Mouse (Mus musculus): ENCODE measurements at regions not wholly inside any gene's neighbourhood (a gene's known extent, or its start where the extent isn't known, plus 50 kb on each side); places are given as distances from the start of the nearest gene placed in this dataset.

DNA sequence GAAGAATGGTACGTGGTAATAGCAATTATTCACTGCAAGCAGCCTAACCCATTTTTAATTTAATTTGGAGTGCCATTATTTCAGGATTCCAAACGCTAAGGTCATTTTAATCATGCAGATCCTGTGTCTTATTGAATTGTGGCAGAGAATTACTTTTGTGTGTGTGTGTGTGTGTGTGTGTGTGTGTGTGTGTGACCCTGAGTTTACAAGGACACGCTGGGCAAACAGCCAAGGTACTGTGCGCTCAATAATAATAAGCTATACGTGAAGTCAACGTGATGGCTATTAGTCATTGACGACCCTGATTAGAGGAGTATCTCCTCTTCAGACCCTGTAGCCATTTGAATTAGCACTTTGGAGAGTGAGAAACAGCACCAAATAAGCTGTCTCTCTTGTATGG is 144.1 kb downstream of the Klf7 start:
- ATAC-seq (replicated peaks in 1 of 2; ENCODE audit: insufficient read depth in 1 of 2, low FRiP score in 2 of 2, low TSS enrichment in 1 of 2, low read depth in 1 of 2, poor library complexity in 2 of 2, severe bottlenecking in 2 of 2): no peak

DNA sequence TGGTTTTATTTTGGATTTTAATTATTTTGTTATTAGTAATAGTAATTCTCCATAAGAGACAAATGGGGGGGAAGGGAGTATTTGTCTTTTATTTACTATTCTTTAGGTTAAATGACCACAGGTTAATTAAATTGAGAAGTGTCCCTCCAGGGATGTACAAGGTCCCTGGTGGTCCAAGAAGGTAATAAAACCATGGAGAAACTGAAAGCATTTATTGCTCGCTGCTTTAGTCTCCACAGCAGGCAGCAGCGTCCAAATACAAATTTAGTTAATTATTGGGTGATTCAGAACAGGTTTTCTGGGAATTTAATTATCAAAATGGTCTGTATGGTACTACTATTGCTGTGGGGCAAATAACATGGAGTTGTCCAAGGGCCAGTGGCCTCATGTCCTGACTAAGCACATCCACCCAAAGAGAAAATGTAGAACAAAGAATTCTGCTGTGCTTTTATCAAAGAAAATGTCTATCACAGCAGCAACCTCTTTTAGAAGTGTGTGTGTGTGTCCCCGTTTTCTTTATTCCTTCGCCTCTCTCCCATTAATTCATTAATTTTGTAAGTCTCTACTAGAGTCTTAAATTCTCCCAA is 144.7 kb downstream of the Klf7 start:
- ATAC-seq (replicated peaks in 1 of 2; ENCODE audit: insufficient read depth in 1 of 2, low FRiP score in 2 of 2, low TSS enrichment in 1 of 2, low read depth in 1 of 2, poor library complexity in 2 of 2, severe bottlenecking in 2 of 2): no peak

DNA sequence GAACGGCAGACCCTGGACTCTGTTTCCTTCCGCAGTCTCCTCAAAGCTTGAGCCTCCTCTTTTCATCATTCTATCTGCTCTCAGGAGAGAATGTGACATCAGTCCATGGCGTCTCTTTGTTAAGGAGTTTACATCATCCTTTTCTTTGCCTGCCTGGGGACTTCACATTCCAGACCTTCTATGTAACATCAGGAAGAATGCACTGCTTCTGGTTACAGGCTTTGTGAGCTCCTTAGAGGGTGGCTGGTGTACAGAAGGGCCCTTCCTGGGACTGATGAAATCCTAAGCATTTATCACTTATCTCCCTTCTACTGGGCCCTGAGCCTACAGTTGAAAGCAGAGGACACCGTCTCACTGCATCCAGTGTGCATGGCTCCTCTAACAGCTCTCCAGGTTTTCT is 145.2 kb downstream of the Klf7 start:
- ATAC-seq (replicated peaks in 1 of 2; ENCODE audit: insufficient read depth in 1 of 2, low FRiP score in 2 of 2, low TSS enrichment in 1 of 2, low read depth in 1 of 2, poor library complexity in 2 of 2, severe bottlenecking in 2 of 2): no peak

DNA sequence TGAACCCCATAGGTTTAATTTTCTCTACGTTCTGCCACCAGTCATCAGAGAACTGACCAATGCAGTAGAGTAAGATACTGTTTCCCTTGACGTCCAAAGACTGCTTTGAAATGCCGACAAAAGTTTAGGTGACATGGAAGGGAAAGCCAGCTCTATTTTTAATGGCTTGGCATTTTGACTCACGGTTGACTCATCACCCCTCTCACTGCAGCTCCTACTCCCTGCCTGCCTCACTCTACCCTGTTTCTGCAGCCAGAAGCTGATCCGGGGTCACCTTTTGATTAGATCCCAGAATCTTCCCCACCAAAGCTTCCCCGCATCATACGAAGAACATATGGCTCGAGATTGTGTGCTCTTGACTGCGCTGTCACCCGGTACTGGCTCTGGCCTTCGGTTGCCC is 154.2 kb downstream of the Klf7 start:
- ATAC-seq (replicated peaks in 1 of 2; ENCODE audit: insufficient read depth in 1 of 2, low FRiP score in 2 of 2, low TSS enrichment in 1 of 2, low read depth in 1 of 2, poor library complexity in 2 of 2, severe bottlenecking in 2 of 2): no peak

DNA sequence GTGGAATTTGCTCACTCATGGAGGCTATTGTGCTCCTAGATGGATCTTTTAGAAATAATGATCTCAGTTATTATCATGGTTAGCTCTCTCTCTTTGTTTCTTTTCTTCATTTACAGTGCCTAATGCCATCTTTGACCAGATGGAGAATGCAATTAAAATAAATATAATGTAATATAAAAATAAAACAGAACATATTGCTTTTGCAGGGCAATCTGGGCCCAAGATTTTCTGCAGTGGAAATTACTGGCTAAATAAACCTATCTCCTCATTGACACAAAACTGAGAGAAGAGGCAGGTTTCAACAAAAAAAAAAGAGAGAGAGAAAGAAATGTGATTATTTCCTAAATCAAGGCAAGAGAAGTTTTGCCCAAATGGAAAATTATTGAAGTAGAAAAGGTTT is 156.6 kb downstream of the Klf7 start:
- ATAC-seq (replicated peaks in 1 of 2; ENCODE audit: insufficient read depth in 1 of 2, low FRiP score in 2 of 2, low TSS enrichment in 1 of 2, low read depth in 1 of 2, poor library complexity in 2 of 2, severe bottlenecking in 2 of 2): no peak

DNA sequence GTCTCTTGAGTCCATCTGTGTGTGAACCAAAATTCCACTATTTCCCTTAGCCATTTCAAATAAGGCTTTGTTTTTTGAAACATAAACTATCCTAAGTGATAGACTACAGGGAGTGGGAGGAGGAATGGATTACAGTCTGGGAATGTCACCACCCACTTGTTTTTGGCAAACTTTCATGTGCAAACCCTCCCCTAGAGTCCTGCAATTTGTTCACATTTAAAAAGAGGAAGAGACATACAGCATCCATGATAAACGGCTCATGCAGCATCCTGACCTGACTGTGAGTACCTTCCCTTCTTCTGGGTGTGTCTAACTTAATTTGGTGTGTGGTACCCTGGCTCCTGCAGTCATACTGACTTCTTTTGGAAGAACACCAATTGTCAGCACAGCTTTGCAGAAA is 157.6 kb downstream of the Klf7 start:
- ATAC-seq (replicated peaks in 1 of 2; ENCODE audit: insufficient read depth in 1 of 2, low FRiP score in 2 of 2, low TSS enrichment in 1 of 2, low read depth in 1 of 2, poor library complexity in 2 of 2, severe bottlenecking in 2 of 2): no peak

DNA sequence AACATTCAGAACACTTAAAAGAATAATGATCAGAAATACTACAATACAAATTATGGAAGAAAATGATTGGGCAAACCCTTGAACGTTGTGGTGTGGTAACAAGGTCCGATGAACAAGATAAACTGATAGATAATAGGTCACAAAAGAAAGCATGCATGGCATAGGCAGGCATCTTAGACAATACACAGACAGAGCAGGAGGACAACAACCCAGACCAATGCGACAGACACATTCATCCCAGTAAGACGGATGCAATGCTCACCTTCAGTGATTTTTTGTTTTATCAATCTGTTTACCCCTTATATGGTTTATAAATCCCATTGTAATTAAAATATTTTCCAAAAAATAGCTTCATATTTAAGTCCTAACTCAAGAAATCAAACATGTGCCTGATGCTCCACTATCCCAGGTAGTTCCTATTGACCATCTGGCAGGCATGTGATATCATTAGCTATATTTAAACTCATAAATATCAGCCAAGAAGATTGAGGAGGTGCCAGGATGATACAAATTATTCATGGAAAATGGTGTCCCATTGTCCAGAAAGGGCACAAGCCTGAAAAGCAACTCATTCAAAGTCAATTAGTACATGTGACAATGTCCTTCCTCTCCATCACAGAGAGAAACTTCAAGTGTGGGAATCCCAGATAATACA is 166.3 kb downstream of the Klf7 start:
- ATAC-seq (replicated peaks in 1 of 2; ENCODE audit: insufficient read depth in 1 of 2, low FRiP score in 2 of 2, low TSS enrichment in 1 of 2, low read depth in 1 of 2, poor library complexity in 2 of 2, severe bottlenecking in 2 of 2): no peak

DNA sequence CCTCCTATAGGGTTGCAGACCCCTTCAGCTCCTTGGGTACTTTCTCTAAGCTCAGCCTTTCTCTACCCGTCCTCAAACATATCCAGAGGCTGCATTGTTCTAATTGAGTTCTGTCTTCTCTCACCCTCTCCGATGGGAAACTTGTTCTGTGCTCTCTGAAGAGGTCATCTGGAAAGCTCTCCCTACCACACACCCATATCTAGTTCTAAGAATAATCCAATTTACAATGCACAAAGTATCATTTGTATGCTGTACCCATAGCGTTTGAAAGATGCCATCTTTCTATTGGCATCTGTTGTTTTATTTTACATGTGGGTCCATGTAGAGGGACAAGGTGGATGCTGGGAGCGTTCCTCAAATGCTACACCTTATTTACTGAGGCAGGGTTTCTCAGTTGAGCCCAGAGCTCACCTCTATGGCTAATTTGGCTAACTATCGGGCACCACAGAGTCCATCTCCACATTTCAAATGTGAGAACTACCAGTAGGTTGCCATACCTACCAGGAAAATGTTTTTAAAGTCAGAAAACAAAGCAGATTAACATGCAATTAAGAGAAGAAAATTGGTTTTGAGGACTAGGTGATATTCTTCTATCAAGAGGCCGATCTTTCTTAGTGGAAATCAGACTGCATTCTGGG is 167.1 kb downstream of the Klf7 start:
- ATAC-seq (replicated peaks in 1 of 2; ENCODE audit: insufficient read depth in 1 of 2, low FRiP score in 2 of 2, low TSS enrichment in 1 of 2, low read depth in 1 of 2, poor library complexity in 2 of 2, severe bottlenecking in 2 of 2): no peak

DNA sequence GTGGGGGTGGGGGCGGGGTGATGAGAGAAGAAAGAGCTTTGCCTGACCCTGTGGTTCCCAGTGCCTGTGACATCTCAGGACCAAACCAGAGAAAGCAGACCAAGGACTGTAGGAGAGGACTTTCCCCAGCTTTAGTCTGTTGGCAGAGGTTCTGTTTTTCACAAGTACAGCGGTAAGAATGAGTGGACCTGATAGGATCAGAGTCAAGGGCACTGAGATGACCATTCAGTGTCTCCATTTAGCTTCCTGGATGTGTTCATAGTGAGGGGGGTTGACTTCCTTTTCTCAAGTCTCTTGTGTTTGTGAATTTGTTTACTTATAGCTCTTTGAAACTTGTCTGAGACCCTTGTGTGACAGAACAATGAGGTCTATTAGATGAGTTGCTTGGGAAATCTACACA is 167.9 kb downstream of the Klf7 start:
- ATAC-seq (replicated peaks in 1 of 2; ENCODE audit: insufficient read depth in 1 of 2, low FRiP score in 2 of 2, low TSS enrichment in 1 of 2, low read depth in 1 of 2, poor library complexity in 2 of 2, severe bottlenecking in 2 of 2): no peak

DNA sequence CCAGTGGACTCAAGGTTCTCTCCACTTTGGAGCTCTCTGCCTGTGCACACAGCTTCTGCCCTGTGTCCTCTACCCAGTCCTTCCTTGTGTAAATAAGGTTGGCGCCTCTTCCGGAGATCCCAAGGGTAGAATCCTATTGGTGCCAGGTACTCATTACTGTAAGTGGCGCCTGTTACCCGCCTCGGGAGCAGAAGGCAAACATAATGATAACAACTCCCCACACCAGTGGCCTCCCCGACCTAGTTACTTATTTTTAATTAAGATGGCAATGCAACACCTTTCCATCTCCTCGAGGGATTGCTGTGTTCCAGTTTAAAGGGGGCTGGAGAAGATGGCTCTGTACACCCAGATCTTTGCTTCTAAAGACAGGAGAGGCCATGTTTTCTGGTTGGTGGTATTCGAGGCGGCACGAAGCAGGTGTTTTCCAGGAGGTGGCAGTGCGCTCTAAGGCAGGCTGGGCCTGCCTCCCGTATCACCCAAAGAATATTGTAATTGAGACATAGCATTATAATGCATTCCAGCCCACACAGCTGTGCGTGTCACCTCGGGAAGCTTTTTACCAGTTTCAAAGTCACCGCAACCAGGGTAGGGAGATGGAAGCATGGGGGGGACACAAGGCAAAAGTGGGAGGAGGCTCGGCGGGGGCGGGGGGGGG is 168.7 kb downstream of the Klf7 start:
- peak; percentile 77 to 92 for ATAC-seq (replicated peaks in 1 of 2; ENCODE audit: insufficient read depth in 1 of 2, low FRiP score in 2 of 2, low TSS enrichment in 1 of 2, low read depth in 1 of 2, poor library complexity in 2 of 2, severe bottlenecking in 2 of 2)

DNA sequence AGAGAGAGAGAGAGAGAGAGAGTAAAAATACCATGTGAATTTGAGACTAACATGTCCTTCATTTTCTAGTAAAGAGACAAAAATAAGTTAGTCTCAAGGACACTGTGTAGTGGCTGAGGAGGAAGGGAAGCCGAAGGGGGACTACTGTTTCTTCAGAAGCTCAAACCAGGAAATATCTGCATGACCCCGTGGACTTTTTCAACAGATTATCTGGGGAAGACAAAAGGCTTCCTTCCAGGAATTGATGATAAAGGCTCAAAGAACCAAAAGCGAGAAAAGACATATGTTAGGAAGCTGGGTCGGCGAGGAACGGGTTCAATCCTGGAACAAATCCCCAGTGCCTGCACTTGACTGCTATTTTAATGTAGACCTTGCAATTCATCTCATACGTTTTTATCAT is 170.4 kb downstream of the Klf7 start:
- no peak for ATAC-seq (replicated peaks in 1 of 2; ENCODE audit: insufficient read depth in 1 of 2, low FRiP score in 2 of 2, low TSS enrichment in 1 of 2, low read depth in 1 of 2, poor library complexity in 2 of 2, severe bottlenecking in 2 of 2)

DNA sequence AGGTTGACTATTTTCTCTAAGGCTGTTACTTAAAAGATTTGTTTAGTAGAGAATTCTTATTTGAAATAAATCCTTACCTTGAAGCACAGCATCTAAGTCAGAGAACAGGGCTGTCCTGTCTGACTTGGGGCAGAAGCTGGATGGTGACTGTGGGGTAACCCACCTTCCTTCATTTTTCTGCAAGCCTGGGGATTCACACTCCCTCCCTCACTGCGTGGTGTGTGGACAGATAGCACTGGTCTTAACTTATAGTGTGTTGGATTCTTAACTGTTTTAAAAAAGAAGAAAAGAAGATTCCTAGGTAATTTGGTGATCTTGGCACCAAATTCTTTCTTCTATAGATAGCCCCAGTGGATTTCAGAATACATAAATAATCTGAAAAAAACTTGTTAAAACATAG is 174.8 kb downstream of the Klf7 start:
- ATAC-seq (replicated peaks in 1 of 2; ENCODE audit: insufficient read depth in 1 of 2, low FRiP score in 2 of 2, low TSS enrichment in 1 of 2, low read depth in 1 of 2, poor library complexity in 2 of 2, severe bottlenecking in 2 of 2): no peak

DNA sequence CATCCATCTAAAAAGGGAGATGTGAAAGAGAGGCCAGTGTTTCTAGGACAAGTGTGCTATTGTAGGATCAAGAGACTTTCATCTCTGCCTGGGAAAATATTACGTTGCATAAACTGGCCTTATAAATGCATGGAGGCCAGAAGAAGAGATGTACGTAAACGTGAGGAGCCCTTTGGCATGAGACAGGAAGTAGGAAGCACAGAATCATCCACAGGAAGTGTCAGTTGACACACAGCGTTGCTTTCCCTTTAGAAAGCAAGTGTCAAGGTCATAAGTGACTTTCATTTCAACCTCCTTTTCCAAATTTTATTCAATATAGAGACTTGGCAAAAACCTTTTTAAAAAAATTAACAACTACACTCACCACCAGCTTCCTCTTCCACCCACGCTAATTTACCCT is 175.2 kb downstream of the Klf7 start:
- ATAC-seq (replicated peaks in 1 of 2; ENCODE audit: insufficient read depth in 1 of 2, low FRiP score in 2 of 2, low TSS enrichment in 1 of 2, low read depth in 1 of 2, poor library complexity in 2 of 2, severe bottlenecking in 2 of 2): no peak

DNA sequence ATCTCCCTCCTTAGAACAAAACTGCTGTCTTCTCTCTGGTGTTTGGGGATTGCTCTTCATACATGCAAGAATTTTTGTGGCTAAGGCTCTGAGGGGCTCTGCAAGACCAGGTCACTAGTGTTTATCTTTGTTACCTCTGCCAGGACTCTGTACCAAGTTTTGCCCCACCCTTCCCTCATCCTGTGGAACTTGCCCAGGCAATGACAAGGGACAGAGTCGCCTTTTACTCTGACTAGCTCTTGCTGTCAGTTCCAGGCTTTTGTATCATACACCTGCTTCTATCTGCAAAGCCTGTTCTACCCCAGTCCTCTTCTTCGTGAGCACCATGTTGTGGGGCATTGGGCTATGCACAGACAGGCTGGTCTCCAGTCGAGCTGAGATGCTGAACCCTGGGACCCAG is 175.7 kb upstream of the 4933402D24Rik start:
- ATAC-seq (replicated peaks in 1 of 2; ENCODE audit: insufficient read depth in 1 of 2, low FRiP score in 2 of 2, low TSS enrichment in 1 of 2, low read depth in 1 of 2, poor library complexity in 2 of 2, severe bottlenecking in 2 of 2): no peak

DNA sequence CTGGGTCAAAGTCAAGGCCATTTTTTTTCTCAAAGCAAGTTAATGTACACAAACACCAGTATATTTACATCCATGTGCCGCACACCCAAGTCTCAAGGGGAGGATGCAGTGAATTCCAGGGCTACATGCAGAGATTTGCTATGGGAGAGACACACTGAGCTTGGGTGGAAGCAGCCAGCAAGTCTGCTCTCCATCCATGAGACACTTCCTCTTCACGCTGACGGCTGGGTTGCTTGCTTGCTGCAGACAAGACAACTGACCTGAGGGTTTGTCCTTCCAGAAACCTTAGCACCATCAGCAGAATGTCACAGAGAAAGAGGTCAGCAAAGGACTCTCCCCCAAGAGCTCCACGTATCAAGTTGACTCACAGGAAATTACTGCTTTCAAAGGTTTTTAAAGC is 169.3 kb upstream of the 4933402D24Rik start:
- no peak for ATAC-seq (replicated peaks in 1 of 2; ENCODE audit: insufficient read depth in 1 of 2, low FRiP score in 2 of 2, low TSS enrichment in 1 of 2, low read depth in 1 of 2, poor library complexity in 2 of 2, severe bottlenecking in 2 of 2)

DNA sequence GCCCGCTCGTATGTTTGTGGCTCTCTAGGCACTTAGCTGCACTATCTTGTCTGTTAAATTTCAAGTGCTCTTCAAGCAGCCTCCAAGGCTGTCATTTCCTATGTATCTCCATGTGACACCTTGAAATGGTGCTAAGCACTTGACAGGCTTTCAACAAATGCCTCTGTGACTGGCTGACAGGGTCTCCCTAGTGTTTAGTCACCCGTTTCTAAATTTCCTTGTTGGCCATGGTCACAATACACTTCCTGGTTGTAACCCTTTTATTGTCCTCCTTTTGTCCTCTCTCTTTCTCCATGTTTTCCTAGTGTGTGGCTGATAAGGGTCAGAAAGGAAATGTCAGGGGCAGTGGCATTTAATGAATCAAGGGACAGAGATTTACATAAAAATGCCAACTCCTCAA is 168.4 kb upstream of the 4933402D24Rik start:
- ATAC-seq (replicated peaks in 1 of 2; ENCODE audit: insufficient read depth in 1 of 2, low FRiP score in 2 of 2, low TSS enrichment in 1 of 2, low read depth in 1 of 2, poor library complexity in 2 of 2, severe bottlenecking in 2 of 2): no peak

DNA sequence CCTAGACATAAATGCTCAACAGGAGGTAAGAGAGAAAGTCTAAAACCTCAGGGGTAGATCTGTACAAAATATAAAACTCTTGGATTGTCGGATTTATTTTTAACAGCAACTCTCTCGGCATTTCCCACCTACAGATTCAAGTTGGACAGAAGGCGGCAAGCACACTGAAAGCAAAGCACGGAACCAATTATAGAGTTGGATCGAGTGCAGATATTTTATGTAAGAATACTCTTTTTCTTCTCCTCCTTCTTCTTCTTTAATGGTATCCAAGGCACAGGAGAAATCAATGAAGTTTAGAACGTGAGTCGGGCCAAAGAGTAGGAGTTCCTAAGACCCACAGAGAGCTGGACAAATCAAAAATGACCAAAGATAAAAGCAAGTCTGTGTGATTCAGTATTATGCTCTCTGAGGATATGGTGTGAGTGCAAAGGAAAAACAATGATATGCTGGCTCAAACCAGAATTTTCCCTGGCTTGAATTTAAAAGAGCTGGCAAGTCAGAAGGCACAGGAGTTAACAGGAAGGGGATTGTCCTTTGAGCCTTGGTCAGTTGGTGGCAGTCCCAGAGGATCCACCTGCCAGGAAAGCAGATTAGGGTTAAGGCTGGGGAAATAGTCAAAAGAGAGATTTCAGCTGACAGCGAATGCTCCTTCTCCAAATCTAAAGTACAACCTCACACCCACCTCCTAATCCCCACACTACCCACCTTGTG is 165.7 kb upstream of the 4933402D24Rik start:
- no peak for ATAC-seq (replicated peaks in 1 of 2; ENCODE audit: insufficient read depth in 1 of 2, low FRiP score in 2 of 2, low TSS enrichment in 1 of 2, low read depth in 1 of 2, poor library complexity in 2 of 2, severe bottlenecking in 2 of 2)

DNA sequence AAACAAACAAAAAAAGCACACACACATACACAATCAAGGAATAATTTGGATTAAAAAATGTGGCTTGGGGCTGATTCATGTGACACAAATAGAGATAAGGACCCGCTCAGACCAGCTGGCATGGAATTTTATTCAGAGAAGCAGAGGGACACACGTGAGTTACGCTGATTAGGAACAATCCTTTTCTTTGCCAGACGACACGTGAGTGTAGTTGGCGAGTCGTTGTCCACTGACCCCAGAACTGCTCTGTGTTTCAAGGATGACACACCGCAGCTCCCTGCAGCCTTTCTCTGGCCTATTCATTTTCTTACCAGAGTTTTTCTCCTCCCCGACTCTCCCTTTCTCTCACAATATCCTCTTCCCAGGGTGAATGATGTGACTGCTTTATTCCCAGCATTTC is 163.4 kb upstream of the 4933402D24Rik start:
- no peak for ATAC-seq (replicated peaks in 1 of 2; ENCODE audit: insufficient read depth in 1 of 2, low FRiP score in 2 of 2, low TSS enrichment in 1 of 2, low read depth in 1 of 2, poor library complexity in 2 of 2, severe bottlenecking in 2 of 2)
